Mouse (Mus musculus): ENCODE data around the gene Klf5.

GRCm38 (mm10) chr14:99339021-99339420, 40.5 kb downstream of the Klf5 start:
- TF ChIP-seq POLR2A (IDR thresholded peaks at IDR 0.05; ENCODE audit: insufficient read depth, low read depth, low read length) (no peak), CTCF (IDR thresholded peaks at IDR 0.05) (no peak), EP300 (IDR thresholded peaks at IDR 0.05; ENCODE audit: insufficient read depth, low read depth, low read length) (no peak)
